Mouse (Mus musculus): ENCODE results near the gene Ypel5. TPM values are rescaled to one million over a fixed set of nuclear protein-coding genes. Genes with fewer than 3 reads are reported as not detected.

Gene Ypel5
- polyA plus RNA-seq, 1 experiment, result 62.9 TPM

GRCm38 (mm10) chr17:72881804-72882203 is 45.6 kb downstream of the Ypel5 start:
- TF ChIP-seq CTCF (IDR thresholded peaks at IDR 0.05; ENCODE audit: control insufficient read depth, insufficient read depth, low read length) (no peak), POLR2A (IDR thresholded peaks at IDR 0.05; ENCODE audit: borderline replicate concordance, control insufficient read depth, low read depth, low read length) (no peak)

GRCm38 (mm10) chr17:72889556-72890397 is 53.5 kb downstream of the Ypel5 start:
- WGBS, result 36% methylated on average over 20 of the region's 20 CpGs
- TF ChIP-seq POLR2A (IDR thresholded peaks at IDR 0.05; ENCODE audit: borderline replicate concordance, control insufficient read depth, low read depth, low read length), result no peak
- peak; percentile 27; the same call in 1 of the 2 replicates for TF ChIP-seq CTCF (IDR thresholded peaks at IDR 0.05; ENCODE audit: control insufficient read depth, insufficient read depth, low read length)
- Histone ChIP-seq H3K4me1 (ENCODE audit: control insufficient read depth, insufficient read depth, low read length) (no peaks in the 10 kb centered on the region), H3K27ac (ENCODE audit: control insufficient read depth, insufficient read depth, low read depth, low read length, poor library complexity) (no peak overlapping the region), H3K4me3 (replicated peaks; ENCODE audit: control insufficient read depth, low read depth, low read length) (no peak overlapping the region)

More at GRCm38 (mm10) chr17:72881804-72882203, 45.6 kb downstream of the Ypel5 start:
- no peak overlapping the region for H3K4me3 ChIP-seq (replicated peaks; ENCODE audit: control insufficient read depth, low read depth, low read length)
- no peak overlapping the region for H3K27ac ChIP-seq (ENCODE audit: control insufficient read depth, insufficient read depth, low read depth, low read length, poor library complexity)
- WGBS, result 81% methylated on average over 1 of the region's 1 CpGs
- no peaks in the 10 kb centered on the region for H3K4me1 ChIP-seq (ENCODE audit: control insufficient read depth, insufficient read depth, low read length)

- H3K4me1 ChIP-seq (ENCODE audit: control insufficient read depth, insufficient read depth, low read length), result no peaks in the 10 kb centered on the region
- no peak overlapping the region for H3K27ac ChIP-seq (ENCODE audit: control insufficient read depth, insufficient read depth, low read depth, low read length, poor library complexity)
- TF ChIP-seq CTCF (IDR thresholded peaks at IDR 0.05; ENCODE audit: control insufficient read depth, insufficient read depth, low read length), result no peak
- TF ChIP-seq POLR2A (IDR thresholded peaks at IDR 0.05; ENCODE audit: borderline replicate concordance, control insufficient read depth, low read depth, low read length), result no peak
- 78% methylated on average over 8 of the region's 8 CpGs for WGBS
- no peak overlapping the region for H3K4me3 ChIP-seq (replicated peaks; ENCODE audit: control insufficient read depth, low read depth, low read length)
Measured at GRCm38 (mm10) chr17:72890398-72890898, 54.2 kb downstream of the Ypel5 start.

GRCm38 (mm10) chr17:72891556-72891955 is 55.3 kb downstream of the Ypel5 start:
- Histone ChIP-seq H3K27ac (ENCODE audit: control insufficient read depth, insufficient read depth, low read depth, low read length, poor library complexity) (no peak overlapping the region), H3K4me3 (replicated peaks; ENCODE audit: control insufficient read depth, low read depth, low read length) (no peak overlapping the region), H3K4me1 (ENCODE audit: control insufficient read depth, insufficient read depth, low read length) (no peaks in the 10 kb centered on the region)
- TF ChIP-seq CTCF (IDR thresholded peaks at IDR 0.05; ENCODE audit: control insufficient read depth, insufficient read depth, low read length) (no peak), POLR2A (IDR thresholded peaks at IDR 0.05; ENCODE audit: borderline replicate concordance, control insufficient read depth, low read depth, low read length) (no peak)
- 73% methylated on average over 6 of the region's 6 CpGs for WGBS

- Histone ChIP-seq H3K4me1 (ENCODE audit: control insufficient read depth, insufficient read depth, low read length) (no peaks in the 10 kb centered on the region; the same call in 1 of the 2 replicates), H3K4me3 (replicated peaks; ENCODE audit: control insufficient read depth, low read depth, low read length) (no peak overlapping the region), H3K27ac (ENCODE audit: control insufficient read depth, insufficient read depth, low read depth, low read length, poor library complexity) (no peak overlapping the region)
- TF ChIP-seq CTCF (IDR thresholded peaks at IDR 0.05; ENCODE audit: control insufficient read depth, insufficient read depth, low read length) (no peak), POLR2A (IDR thresholded peaks at IDR 0.05; ENCODE audit: borderline replicate concordance, control insufficient read depth, low read depth, low read length) (no peak)
- 86% methylated on average over 3 of the region's 3 CpGs for WGBS
Measured at GRCm38 (mm10) chr17:72895506-72895905, 59.3 kb downstream of the Ypel5 start.

- H3K27ac ChIP-seq (ENCODE audit: control insufficient read depth, insufficient read depth, low read depth, low read length, poor library complexity), result no peak overlapping the region
- no peaks in the 10 kb centered on the region; the same call in 1 of the 2 replicates for H3K4me1 ChIP-seq (ENCODE audit: control insufficient read depth, insufficient read depth, low read length)
- H3K4me3 ChIP-seq (replicated peaks; ENCODE audit: control insufficient read depth, low read depth, low read length), result no peak overlapping the region
- 86% methylated on average over 7 of the region's 7 CpGs for WGBS
- TF ChIP-seq POLR2A (IDR thresholded peaks at IDR 0.05; ENCODE audit: borderline replicate concordance, control insufficient read depth, low read depth, low read length) (no peak), CTCF (IDR thresholded peaks at IDR 0.05; ENCODE audit: control insufficient read depth, insufficient read depth, low read length) (no peak)
Measured at GRCm38 (mm10) chr17:72897076-72897475, 60.8 kb downstream of the Ypel5 start.

GRCm38 (mm10) chr17:72897961-72898360 is 61.7 kb downstream of the Ypel5 start:
- Histone ChIP-seq H3K4me3 (replicated peaks; ENCODE audit: control insufficient read depth, low read depth, low read length) (no peak overlapping the region), H3K27ac (ENCODE audit: control insufficient read depth, insufficient read depth, low read depth, low read length, poor library complexity) (no peak overlapping the region), H3K4me1 (ENCODE audit: control insufficient read depth, insufficient read depth, low read length) (no peaks in the 10 kb centered on the region; the same call in 1 of the 2 replicates)
- TF ChIP-seq POLR2A (IDR thresholded peaks at IDR 0.05; ENCODE audit: borderline replicate concordance, control insufficient read depth, low read depth, low read length), result no peak
- TF ChIP-seq CTCF (IDR thresholded peaks at IDR 0.05; ENCODE audit: control insufficient read depth, insufficient read depth, low read length), result no peak
- 82% methylated on average over 5 of the region's 5 CpGs for WGBS

- Histone ChIP-seq H3K27ac (ENCODE audit: control insufficient read depth, insufficient read depth, low read depth, low read length, poor library complexity) (no peak overlapping the region), H3K4me3 (replicated peaks; ENCODE audit: control insufficient read depth, low read depth, low read length) (no peak overlapping the region), H3K4me1 (ENCODE audit: control insufficient read depth, insufficient read depth, low read length) (no peaks in the 10 kb centered on the region; the same call in 1 of the 2 replicates)
- 63% methylated on average over 3 of the region's 3 CpGs for WGBS
- TF ChIP-seq POLR2A (IDR thresholded peaks at IDR 0.05; ENCODE audit: borderline replicate concordance, control insufficient read depth, low read depth, low read length) (no peak), CTCF (IDR thresholded peaks at IDR 0.05; ENCODE audit: control insufficient read depth, insufficient read depth, low read length) (no peak)
Measured at GRCm38 (mm10) chr17:72898775-72899174, 62.5 kb downstream of the Ypel5 start.

Other genes with a start within 250 kb of the Ypel5 start
- gene Alk, start 231.8 kb upstream of the Ypel5 start, polyA plus RNA-seq (2011; ENCODE audit: insufficient read depth, insufficient read length, low replicate concordance, missing spikeins), result not detected in 2 replicates
- gene Lbh, start 81.9 kb downstream of the Ypel5 start, polyA plus RNA-seq (2011; ENCODE audit: insufficient read depth, insufficient read length, low replicate concordance, missing spikeins), result 19.3 and 31.8 TPM in 2 replicates

Measured in bone marrow, adult 2 months (tissue).